Mouse (Mus musculus): ENCODE results near the gene Llgl2.
A peak's percentile ranks its signal among the peaks of the same experiment; 100 is the strongest.

The Llgl2 gene

DNA sequence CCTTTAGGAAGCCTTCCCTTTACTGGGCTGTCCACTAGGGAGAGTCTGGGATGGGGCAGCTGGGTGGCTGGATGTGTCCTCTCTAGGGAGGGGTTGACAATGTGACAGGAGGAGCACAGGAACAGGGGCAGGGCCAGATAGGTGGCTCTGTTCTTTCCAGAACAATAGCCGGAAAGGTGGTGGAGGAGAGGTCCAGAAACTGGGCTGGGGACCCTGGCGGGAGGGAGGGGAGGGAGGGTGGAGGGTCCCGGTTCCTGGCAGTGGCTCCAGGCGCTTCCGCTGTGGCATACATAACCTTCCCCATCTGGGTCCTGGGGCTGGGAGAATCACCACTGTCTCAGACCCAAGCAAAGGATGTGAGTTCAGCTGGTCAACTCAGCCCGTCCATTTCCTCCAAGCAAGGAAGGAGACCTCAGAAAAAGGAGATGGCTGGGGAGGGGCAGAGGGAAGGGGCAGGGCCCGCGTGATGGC is 14.5 kb upstream of the Llgl2 start:
- DNase-seq (ENCODE audit: low spot score): no peak

DNA sequence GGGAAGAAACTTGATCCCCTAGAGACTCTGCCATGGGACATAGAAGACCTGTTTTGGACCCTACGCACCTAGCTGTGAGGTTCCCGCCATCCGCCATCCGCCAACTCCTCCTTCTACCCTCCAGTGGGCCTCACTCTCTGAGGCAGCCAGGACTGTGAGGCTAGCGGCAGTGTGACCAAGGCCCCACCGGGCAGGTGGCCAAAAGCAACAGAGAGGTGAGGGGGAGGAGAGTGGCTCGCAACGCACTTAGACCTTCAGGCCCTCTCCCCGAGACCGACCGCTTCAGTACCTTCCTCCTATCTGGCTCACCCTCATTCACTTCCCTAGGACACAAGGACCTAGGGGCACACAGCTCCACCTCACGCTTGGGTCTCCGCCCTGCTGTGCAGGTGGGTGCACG is 13.5 kb upstream of the Llgl2 start:
- DNase-seq (ENCODE audit: low spot score): peak; percentile 78

DNA sequence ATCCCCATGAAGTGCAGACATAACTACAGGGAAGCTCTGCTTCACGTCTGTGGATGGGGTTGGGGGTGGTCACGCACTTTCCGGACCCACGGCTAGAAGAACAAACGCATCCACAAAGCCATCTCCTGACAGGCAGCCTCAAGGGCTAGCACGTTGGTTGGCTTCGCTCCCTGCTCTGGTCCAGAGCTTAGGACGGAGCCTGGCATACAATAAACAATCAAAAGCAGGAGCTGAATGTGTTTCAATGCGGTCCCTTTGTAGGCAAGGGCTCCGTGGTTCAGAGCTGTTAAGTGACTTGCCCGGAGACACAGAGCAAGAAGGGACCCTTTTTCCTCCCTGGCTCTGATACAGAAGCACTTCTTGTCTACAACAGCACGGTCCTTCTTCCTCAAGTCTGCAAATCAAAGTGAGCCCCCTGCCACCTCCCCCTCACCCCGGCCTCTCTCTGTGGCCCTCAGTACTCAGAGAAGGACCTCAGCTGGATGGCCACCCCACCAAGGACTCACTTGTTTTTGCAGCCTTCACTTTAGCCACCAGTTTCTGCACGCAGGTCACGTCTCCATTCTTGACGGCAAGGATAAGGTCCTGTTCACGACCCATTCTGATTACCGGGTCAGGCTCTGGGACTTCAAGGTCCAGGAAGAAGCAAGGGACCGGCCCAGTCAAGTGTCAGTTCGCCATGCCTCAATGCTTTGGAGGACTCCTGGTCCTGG is 12.3 kb upstream of the Llgl2 start:
- no peak for DNase-seq (ENCODE audit: low spot score)

DNA sequence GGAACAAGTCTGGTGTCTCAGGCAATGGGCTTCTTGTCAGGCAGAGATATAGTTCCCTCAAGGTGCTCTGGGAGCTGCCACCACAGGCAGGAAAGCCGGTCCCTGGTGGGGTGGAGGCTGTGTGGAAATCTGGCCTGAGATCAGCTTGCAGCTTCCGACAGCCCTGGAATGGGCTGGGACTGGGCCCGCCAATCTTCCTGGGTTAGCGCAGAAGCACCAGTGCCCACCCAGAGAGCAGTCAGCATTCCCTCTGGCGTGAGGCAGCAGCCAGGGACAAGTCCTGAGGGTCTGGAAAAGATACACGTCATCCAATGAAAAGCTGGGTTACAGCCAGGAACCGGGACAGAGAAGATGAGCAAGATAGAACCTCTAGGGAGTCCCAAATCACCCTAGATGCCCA is 11.8 kb upstream of the Llgl2 start:
- no peak for DNase-seq (ENCODE audit: low spot score)

DNA sequence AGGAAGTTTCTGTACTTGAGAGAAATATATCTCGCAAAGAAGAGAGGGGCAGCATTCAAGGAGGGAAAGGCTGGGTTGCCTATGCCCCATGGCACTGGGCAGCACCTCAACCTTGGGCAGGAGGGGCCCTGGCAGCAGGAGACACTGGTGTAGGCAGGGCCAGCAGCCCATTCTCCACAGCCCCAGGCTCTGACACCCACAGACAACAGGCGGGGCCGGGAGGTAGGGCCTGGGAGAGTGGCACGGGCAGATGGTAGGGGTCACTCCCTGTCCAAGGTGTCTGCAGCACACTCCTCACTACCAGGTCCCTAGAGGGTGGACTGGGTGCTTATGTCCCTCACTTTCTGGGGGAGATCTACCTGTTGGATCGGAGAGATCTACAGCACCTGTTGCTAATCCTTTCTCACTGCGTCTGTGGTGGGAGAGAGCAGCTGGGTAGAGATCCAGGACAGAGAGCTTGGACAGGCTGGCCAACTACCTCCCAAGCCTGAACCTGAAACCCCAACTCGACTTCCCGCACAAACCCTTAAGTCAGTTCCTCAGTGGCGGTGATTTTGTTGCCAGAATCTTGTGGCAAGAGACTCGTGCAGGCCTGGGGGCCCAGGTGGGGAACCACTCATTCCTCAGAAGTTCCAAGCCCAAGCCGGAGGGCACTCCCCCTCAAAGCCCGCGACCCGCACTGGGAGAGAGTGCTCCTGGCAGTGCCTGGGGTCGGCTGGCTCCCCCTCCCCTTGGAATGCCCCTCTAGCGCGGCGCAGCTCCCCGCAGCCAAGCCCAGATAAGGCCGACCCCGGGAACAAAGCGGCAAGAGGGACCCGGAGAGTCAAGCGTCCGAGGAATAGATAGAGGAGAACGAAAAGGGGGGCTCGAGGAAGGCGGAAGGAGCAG is 11.1 kb upstream of the Llgl2 start:
- DNase-seq (ENCODE audit: low spot score): peak; percentile 68

DNA sequence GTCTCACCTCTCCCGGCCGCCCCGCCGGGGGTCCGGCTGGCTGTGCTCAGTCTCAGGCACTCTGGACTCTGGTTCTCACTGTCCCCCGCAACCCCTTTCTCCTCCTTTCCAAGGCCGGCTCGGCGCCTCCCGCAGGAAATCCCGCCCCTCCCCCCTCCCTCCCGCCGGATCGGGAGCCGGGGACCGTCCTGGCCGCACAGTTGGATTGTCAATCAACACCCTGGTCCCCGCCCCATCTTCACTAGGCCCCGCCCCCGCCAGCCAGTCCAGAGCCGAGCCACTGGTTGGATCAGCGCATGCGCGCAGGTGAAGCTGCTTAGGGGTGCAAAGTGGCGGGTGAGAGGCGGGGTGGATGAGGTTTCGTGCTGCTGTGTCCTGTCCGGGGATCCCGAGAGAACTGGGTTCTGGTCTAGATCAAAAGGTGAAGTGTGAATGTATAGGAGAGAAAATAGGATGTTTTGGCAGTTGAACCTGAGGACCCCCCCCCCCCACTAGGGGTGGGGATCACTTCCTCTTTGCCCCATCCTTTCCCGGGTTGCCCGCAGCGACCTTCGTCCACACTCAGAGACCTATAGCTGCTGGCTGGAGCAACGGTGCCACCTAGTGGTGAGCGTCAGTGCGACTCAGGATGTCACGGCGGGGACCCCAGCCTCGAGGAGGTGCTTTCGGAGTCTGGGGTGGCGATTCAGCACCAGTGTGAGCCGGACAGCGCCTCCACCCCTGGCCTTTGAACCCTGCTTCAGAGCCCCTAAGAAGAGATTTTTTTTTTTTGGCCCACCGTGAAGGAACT is 10.1 kb upstream of the Llgl2 start, which contains the start of gene Caskin2:
Caskin2 (minus strand) TSS at position 133 of the 790 bp plus-strand sequence.
- peak; percentile 98 for DNase-seq (ENCODE audit: low spot score)

DNA sequence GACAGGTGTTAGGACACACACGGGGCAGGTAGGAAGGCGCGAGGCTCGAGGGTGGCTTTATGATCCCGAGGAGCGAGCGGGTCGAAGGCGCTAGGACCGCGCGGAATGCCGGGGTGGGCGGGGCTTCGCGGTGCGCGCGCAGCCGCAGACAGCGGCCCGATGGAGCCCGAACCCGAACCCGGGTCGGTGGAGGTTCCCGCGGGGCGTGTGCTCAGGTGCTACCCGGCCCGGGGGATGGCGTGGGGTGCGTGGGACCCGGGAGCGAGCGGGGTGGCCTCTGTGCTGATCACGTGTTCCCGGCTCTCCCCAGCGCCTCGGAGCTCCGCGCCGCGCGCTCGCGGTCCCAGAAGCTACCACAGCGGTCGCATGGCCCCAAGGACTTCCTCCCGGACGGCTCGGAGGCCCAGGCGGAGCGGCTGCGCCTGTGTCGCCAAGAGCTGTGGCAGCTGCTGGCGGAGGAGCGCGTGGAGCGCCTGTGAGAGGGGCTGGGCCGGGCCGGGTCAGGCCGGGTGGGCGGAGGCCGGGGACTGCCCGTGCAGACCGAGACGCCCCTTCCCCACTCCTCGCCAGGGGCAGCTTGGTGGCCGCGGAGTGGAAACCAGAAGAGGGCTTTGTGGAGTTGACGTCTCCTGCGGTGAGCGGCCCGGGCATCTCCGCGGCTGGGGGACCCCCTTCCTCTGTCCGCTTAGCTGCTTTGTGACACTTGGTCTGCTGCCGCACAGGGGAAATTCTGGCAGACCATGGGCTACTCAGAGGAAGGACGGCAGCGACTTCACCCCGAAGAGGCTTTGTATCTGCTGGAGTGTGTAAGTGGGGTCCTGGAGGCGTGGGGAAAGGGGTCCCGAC is 9.0 kb upstream of the Llgl2 start, which contains the start of gene Tsen54:
Tsen54 (plus strand) TSS at position 120 of the 846 bp plus-strand sequence.
- peak; percentile 96 for DNase-seq (ENCODE audit: low spot score)

DNA sequence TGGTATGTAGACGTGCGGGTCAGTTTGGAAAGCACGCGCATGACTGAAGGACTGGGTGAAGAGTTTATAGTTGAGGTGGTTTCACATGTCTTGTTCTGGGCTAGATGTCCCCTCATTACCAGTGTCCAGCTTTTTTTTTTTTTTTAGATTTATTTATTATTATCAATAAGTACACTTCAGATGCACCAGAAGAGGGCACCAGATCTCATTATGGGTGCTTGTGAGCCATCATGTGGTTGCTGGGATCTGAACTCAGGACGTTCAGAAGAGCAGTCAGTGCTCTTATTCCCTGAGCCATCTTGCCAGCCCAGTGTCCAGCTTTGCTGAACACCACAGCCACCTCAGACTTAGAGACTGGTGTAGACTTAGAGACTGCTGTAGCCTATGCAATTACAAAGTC is 6.5 kb upstream of the Llgl2 start:
- DNase-seq (ENCODE audit: low spot score): no peak

DNA sequence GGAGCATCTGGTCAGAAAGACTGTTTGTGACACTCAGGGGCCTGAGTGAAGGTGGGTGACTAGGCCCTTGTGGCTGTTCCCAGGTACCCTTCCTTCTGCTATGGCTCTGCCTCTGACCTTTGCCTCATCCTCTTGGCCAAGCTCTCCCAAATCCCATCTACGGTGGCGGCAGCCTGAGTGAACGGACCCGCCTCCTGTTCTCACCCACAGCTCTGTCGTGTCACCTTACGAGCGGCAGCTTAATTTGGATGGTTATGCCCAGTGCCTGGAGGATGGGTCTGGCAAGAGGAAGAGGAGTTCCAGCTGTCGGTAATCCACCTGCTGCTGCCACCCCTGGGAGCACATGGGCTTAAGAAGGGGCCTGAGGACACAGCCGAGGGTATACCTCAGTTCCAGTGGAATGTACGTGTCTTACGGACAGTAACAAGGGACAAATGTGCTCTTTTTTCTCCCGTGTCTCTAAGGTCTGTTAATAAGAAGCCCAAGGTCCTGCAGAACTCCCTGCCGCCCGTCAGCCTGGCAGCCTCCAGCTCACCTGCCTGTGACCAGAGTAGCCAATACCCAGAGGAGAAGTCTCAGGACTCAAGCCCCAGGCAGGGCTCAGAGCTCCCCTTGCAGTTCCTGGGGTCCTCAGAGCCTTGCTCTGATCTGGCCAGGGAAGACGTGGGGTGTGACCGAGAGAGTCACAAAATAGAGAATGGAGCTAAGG is 3.8 kb upstream of the Llgl2 start:
- no peak for DNase-seq (ENCODE audit: low spot score)

DNA sequence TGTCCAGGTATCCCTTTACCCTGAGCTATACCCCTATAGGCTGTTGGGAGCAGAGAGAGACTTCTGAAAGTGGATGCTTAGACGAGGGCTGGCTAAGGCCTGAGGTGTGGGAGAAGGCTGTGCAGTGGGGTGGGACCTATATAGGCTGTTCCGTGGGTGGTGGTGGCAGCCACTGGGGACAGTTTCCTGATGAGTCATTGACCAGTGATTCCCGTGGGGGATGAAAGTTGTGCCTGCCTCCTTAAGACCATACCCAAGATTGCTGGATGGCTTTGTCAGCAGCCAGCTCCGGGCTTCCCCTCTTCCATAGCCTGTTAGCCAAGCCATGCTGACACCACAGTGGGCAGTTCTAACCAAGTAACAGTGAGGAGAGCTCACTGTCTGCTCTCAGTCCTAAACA is 2.8 kb upstream of the Llgl2 start:
- no peak for DNase-seq (ENCODE audit: low spot score)

DNA sequence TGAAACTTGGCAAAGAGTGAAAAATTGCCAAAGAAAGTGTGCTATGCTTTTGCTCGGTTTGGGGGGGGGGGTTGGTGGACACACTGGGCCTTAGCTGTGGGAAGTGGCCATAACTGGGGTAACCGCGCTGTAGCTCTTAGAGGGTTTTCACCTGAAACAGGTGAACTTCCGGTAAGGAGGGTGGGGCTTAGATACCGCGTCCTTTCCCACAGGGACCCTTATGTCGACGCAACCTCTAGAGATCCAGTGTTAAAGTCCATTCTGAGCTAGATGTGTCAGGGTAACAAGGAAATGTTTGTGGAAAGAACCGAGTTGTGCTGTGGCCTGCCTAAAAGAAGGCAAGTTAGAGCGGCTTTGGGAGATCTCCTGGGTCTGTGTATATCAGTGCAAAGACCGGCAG is 964 bp downstream of the Llgl2 start:
- no peak for DNase-seq (ENCODE audit: low spot score)

DNA sequence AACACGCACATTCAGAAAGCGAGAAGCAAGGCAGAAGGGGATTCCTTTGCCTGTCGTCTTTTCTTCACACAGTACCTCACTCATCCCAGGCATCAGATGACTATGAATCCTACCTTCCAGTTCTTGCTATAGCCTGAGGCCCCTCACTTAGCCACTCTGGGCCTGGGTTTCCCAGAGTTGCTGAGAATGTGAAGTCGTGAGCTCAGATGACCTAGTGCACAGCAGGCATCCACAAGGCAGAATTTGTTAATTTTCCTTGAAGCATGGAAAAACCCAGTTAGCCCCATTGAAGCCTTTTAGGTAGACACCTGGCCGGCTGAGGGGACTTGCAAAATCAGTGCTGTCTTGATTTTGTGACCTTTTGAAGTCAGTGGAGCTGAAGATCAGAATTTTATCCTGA is 2.6 kb downstream of the Llgl2 start:
- DNase-seq (ENCODE audit: low spot score): no peak

DNA sequence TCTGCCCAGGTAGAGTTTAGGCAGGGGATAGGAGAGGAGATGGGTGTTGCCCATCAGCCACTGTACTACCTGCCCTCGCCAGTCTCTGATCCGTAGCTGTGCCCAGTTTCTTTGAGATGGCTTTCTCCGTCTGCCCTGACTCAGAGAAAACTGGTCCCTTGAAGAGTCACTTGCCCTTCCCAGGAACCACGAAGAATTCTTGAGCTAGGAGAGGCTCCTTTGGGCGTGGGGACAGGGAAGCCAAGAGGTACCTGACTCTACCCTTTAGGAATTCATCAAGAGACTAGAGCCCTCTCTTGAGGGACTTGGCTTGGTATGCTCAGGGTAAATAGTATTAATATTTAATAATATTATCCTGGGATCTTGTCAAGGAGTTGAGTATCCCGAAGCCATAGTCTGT is 3.8 kb downstream of the Llgl2 start:
- DNase-seq (ENCODE audit: low spot score): no peak

DNA sequence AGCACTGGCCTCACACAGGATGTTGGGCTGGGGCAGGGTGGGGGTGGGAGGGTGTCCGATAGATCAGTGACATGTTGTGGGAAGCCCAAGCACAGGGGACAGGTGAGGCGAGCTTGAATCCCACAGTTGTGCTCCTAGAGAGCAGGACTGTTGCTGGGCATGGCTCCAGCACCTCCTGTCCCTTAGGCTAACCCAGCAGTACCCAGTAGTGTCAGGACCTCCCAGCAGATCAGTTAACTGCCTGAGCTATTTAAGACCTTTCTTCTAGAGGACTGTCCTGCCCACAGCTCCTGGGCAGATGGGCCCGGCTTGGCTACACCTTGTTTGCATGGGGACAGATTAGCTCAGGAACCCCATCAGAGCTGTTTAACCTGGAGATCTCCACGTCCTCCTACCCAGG is 5.2 kb downstream of the Llgl2 start:
- no peak for DNase-seq (ENCODE audit: low spot score)

DNA sequence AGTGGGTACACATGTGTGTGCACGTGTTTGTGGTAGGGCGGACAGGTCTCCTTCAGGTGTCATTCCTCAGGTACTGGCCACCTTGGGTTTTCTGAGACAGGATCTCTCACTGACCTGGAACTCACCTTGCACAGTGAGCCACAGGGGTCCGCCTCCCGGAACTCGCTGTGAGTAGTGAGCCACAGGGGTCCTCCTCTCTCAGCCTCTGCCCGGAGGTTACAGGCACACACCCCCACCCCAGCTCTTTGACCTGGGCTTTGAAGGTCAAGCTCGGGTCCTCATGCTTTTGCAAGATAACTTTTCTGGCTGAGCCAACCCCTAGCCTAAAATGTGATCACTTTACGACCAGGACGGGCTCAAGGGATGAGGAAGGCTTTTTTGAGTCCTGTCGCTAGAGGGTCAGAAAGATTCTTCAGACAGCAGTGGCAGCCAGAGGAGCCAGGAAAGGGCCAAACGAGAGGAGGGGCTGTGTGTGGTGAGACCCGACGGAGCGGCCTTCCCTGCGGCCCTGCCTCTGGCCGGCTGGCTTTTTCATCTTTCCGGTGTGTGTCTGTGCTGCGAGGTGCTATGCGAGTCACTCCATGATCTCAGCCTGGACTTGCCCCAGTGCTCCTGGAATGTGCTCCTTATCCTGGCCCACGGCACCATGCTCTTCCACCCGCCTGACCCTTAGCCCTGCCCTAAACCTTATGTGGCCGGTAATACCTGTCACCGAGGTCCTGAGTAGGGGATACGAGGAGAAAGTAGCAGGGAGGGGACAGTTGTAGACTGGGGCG is 6.9 kb downstream of the Llgl2 start:
- no peak for DNase-seq (ENCODE audit: low spot score)

DNA sequence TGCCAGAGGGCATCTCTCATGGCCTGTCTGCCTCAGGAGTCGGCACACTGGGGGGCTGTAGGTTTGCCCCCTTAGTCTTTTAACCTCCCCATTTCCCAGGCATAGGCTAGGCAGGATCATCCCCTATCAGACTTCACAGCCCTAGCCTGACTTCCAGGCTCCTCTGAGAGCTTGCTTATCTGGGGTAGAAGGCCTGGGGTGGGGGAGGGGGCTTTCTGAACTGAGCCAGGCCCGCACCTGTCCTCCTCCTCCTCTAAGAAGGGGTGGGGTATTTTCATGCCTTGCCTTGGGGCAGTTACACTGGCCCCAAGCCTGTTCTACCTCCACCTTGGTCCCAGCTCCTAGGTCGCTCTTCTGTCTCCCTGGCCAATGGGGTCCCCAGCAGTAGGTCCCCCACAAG is 7.7 kb downstream of the Llgl2 start:
- no peak for DNase-seq (ENCODE audit: low spot score)

DNA sequence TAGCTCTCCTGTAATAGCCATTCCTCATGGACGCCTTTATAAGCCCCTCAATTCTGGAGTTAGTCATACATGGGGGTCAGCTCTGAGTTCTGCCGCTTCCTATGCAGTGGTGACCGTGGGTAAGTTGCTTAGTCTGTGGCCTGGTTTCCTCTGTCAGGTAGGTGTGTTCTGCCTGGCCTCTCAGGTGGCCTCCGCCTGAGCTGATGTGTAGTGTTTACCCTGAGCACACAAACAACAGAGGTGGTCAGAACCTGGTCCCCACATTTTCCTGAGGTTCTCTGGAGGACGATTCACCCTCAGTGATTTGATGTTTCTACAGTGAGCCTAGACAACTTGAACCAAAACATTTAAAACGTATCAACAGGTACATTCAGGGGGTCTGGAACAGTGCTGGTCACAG is 8.2 kb downstream of the Llgl2 start:
- no peak for DNase-seq (ENCODE audit: low spot score)

DNA sequence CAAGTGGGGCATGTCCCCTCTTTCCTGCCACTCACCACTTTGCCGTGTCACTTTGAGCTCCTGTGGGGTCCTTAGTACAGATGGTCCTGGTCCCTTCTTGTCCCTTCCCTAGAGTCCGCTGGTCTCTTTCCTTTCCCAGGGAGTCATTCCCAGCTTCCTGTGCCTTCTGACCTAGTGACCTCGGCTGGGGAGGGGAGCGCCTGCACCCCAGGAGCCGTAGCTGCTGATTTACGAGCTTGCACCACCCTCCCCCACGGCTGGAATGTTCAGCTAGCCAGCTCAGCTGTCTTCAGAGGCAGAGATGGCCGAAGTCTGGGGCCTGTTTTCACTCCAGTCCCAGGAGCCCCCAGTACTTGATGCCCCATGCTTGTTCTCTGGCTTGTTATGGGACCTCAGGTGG is 8.7 kb downstream of the Llgl2 start:
- no peak for DNase-seq (ENCODE audit: low spot score)

DNA sequence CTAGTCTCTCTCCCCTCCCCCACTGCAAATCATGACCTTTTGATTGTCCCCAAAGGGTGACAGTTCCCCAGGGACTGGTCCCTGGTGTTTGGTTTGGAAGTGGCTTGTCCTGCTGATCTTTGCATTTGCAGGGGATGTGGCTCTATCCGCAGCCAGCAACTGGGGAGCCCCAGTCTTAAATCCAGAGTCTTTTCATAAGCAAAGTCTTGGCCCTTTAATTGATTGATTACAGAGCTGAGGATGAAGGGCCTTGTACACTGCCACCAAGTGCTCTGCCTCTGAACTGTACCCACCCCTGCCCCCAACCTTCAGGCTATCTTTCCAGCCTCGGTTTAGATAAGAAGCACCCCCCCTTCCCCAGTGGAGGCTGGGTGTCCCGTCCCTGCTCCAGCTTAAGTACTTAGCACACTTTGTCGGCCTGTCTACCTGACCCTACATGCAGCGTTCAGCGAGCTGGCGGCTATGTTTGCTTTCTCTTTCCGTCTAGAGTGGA is 9.2 kb downstream of the Llgl2 start:
- DNase-seq (ENCODE audit: low spot score): no peak

DNA sequence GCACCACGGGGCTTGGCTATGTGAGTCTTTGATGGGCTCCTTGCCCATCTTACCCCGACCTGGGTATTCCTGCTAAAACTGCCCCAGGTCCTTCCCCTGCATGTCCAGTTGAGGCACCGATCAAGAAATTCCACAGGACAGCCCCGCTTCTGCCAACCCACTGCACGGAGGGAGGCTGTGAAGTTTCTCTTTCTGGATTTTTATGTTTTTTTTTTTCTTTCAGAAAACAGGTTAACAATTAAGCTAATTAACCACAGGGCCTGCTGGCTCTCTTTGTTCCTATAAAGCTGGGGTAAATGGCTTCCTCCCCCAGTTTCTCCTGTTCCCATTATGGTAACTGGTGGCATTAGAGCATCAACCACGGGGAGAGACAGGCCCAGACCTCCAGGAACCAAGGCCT is 10.2 kb downstream of the Llgl2 start:
- no peak for DNase-seq (ENCODE audit: low spot score)

All from testis, postnatal 10 days (tissue).